Mouse (Mus musculus): Measurements from ENCODE around the gene Rpusd2. TPM values are rescaled to one million over a fixed set of nuclear protein-coding genes. Genes with fewer than 3 reads are reported as not detected.

Gene Rpusd2
- polyA plus RNA-seq, 1 experiment from 2014 or later = 3.5 TPM

- Histone ChIP-seq H3K9me3 (ENCODE audit: control insufficient read depth, low read length) (no peaks in the 10 kb centered on the region), H3K36me3 (ENCODE audit: control insufficient read depth, insufficient read depth, low read length) (no peaks in the 10 kb centered on the region), H3K9ac (ENCODE audit: low read length) (no peak overlapping the region), H3K27ac (ENCODE audit: low read length) (no peak overlapping the region), H3K27me3 (ENCODE audit: control insufficient read depth, insufficient read depth, low read depth, low read length) (no peaks in the 10 kb centered on the region), H3K4me2 (ENCODE audit: low read depth, low read length) (no peak overlapping the region), H3K4me3 (ENCODE audit: low read length) (no peak overlapping the region), H3K4me1 (replicated peaks; ENCODE audit: control insufficient read depth, insufficient read depth, low read length) (peaks cover 3% of the 10 kb centered on the region)
- WGBS = 85% methylated on average over 4 of the region's 4 CpGs
- ATAC-seq (ENCODE audit: low read depth) = no peak
These were observed 15.6 kb downstream of the Rpusd2 start for GRCm38 (mm10) chr2:119050132-119050650.

GRCm38 (mm10) chr2:119060139-119060538 lies 25.5 kb downstream of the Rpusd2 start:
- no peak overlapping the region for H3K4me3 ChIP-seq (ENCODE audit: low read length)
- H3K4me2 ChIP-seq (ENCODE audit: low read depth, low read length) = no peak overlapping the region
- peaks cover 12% of the 10 kb centered on the region for H3K36me3 ChIP-seq (ENCODE audit: control insufficient read depth, insufficient read depth, low read length)
- H3K9me3 ChIP-seq (ENCODE audit: control insufficient read depth, low read length) = no peaks in the 10 kb centered on the region
- no peaks in the 10 kb centered on the region for H3K27me3 ChIP-seq (ENCODE audit: control insufficient read depth, insufficient read depth, low read depth, low read length)
- WGBS = 93% methylated on average over 2 of the region's 2 CpGs
- no peak overlapping the region for H3K9ac ChIP-seq (ENCODE audit: low read length)
- no peaks in the 10 kb centered on the region for H3K4me1 ChIP-seq (replicated peaks; ENCODE audit: control insufficient read depth, insufficient read depth, low read length)
- ATAC-seq (ENCODE audit: low read depth) = no peak
- no peak overlapping the region for H3K27ac ChIP-seq (ENCODE audit: low read length)

GRCm38 (mm10) chr2:119072397-119072796 lies 37.8 kb downstream of the Rpusd2 start:
- no peak overlapping the region for H3K9ac ChIP-seq (ENCODE audit: low read length)
- no peaks in the 10 kb centered on the region for H3K9me3 ChIP-seq (ENCODE audit: control insufficient read depth, low read length)
- H3K36me3 ChIP-seq (ENCODE audit: control insufficient read depth, insufficient read depth, low read length) = peaks cover 14% of the 10 kb centered on the region
- H3K4me1 ChIP-seq (replicated peaks; ENCODE audit: control insufficient read depth, insufficient read depth, low read length) = no peaks in the 10 kb centered on the region
- no peak overlapping the region for H3K4me2 ChIP-seq (ENCODE audit: low read depth, low read length)
- H3K27ac ChIP-seq (ENCODE audit: low read length) = no peak overlapping the region
- H3K27me3 ChIP-seq (ENCODE audit: control insufficient read depth, insufficient read depth, low read depth, low read length) = no peaks in the 10 kb centered on the region
- ATAC-seq (ENCODE audit: low read depth) = no peak
- no peak overlapping the region for H3K4me3 ChIP-seq (ENCODE audit: low read length)
- WGBS = 90% methylated on average over 4 of the region's 4 CpGs

- Histone ChIP-seq H3K9ac (ENCODE audit: low read length) (no peak overlapping the region), H3K27me3 (ENCODE audit: control insufficient read depth, insufficient read depth, low read depth, low read length) (no peaks in the 10 kb centered on the region), H3K4me2 (ENCODE audit: low read depth, low read length) (no peak overlapping the region), H3K4me3 (ENCODE audit: low read length) (no peak overlapping the region), H3K4me1 (replicated peaks; ENCODE audit: control insufficient read depth, insufficient read depth, low read length) (no peaks in the 10 kb centered on the region), H3K9me3 (ENCODE audit: control insufficient read depth, low read length) (no peaks in the 10 kb centered on the region), H3K36me3 (ENCODE audit: control insufficient read depth, insufficient read depth, low read length) (peaks cover 19% of the 10 kb centered on the region), H3K27ac (ENCODE audit: low read length) (no peak overlapping the region)
- WGBS = 84% methylated on average over 2 of the region's 2 CpGs
- no peak for ATAC-seq (ENCODE audit: low read depth)
These were observed 51.6 kb downstream of the Rpusd2 start for GRCm38 (mm10) chr2:119086156-119086555.

Other genes starting within 250 kb of the Rpusd2 start
- gene Knstrn, start 220.8 kb upstream of the Rpusd2 start, polyA plus RNA-seq (2015; fragmentation: Nextera tagmentation; extraction: Ambion mirVana) = 126 and 137 TPM in 2 replicates
- 77.9 and 94.5 TPM in 2 replicates for gene Ivd, start 172.8 kb upstream of the Rpusd2 start, polyA plus RNA-seq (2015; fragmentation: Nextera tagmentation; extraction: Ambion mirVana)
- 2.8 and 3.3 TPM in 2 replicates for gene Bahd1, start 134.4 kb upstream of the Rpusd2 start, polyA plus RNA-seq (2015; fragmentation: Nextera tagmentation; extraction: Ambion mirVana)
- 28.6 and 29.4 TPM in 2 replicates for gene Chst14, start 108.3 kb upstream of the Rpusd2 start, polyA plus RNA-seq (2015; fragmentation: Nextera tagmentation; extraction: Ambion mirVana)
- 23.8 and 25.1 TPM in 2 replicates for gene Ccdc32, start 5.4 kb upstream of the Rpusd2 start, polyA plus RNA-seq (2015; fragmentation: Nextera tagmentation; extraction: Ambion mirVana)
- 62.8 and 64.4 TPM in 2 replicates for gene Knl1, start 12.3 kb downstream of the Rpusd2 start, polyA plus RNA-seq (2015; fragmentation: Nextera tagmentation; extraction: Ambion mirVana)
- 52.6 and 53.0 TPM in 2 replicates for gene Rad51, start 78.0 kb downstream of the Rpusd2 start, polyA plus RNA-seq (2015; fragmentation: Nextera tagmentation; extraction: Ambion mirVana)
- 39.9 and 41.1 TPM in 2 replicates for gene Rmdn3, start 122.2 kb downstream of the Rpusd2 start, polyA plus RNA-seq (2015; fragmentation: Nextera tagmentation; extraction: Ambion mirVana)
- 24.3 and 26.1 TPM in 2 replicates for gene Gchfr, start 133.0 kb downstream of the Rpusd2 start, polyA plus RNA-seq (2015; fragmentation: Nextera tagmentation; extraction: Ambion mirVana)
- gene Gm14137, start 139.7 kb downstream of the Rpusd2 start, polyA plus RNA-seq (2015; fragmentation: Nextera tagmentation; extraction: Ambion mirVana) = 0.40 and 0.41 TPM in 2 replicates
- 48.7 and 50.8 TPM in 2 replicates for gene Zfyve19, start 173.8 kb downstream of the Rpusd2 start, polyA plus RNA-seq (2015; fragmentation: Nextera tagmentation; extraction: Ambion mirVana)
- gene Dnajc17, start 174.0 kb downstream of the Rpusd2 start, polyA plus RNA-seq (2015; fragmentation: Nextera tagmentation; extraction: Ambion mirVana) = 17.0 and 22.3 TPM in 2 replicates
- gene Ppp1r14d, start 195.1 kb downstream of the Rpusd2 start, polyA plus RNA-seq (2015; fragmentation: Nextera tagmentation; extraction: Ambion mirVana) = 0.47 and 0.73 TPM in 2 replicates
- 34.2 and 36.2 TPM in 2 replicates for gene Spint1, start 202.6 kb downstream of the Rpusd2 start, polyA plus RNA-seq (2015; fragmentation: Nextera tagmentation; extraction: Ambion mirVana)
- 1.3 and 2.2 TPM in 2 replicates for gene Rhov, start 236.5 kb downstream of the Rpusd2 start, polyA plus RNA-seq (2015; fragmentation: Nextera tagmentation; extraction: Ambion mirVana)